Mouse (Mus musculus) hindbrain, embryonic 16.5 days (tissue): ENCODE results near the gene Cox11. TPM values are rescaled to one million over a fixed set of nuclear protein-coding genes. Genes with fewer than 3 reads are reported as not detected.
A peak's percentile ranks its signal among the peaks of the same experiment; 100 is the strongest.

Experiments used
- ATAC-seq: fragments of 200-750 bp; cut with Nextera tagmentation; 2 replicates; pipeline ENCODE4 v1.8.0; 2017; ENCODE audit warnings: moderate TSS enrichment, moderate library complexity
- H3K27ac ChIP-seq: fragments of 300-500 bp; sonication (generic); 2 replicates; pipeline ENCODE4 v1.5.1; 2014; ENCODE audit warnings: low read depth, mild to moderate bottlenecking, control low read depth, low read length, moderate library complexity
- H3K27me3 ChIP-seq: fragments of 300-500 bp; sonication (generic); replicated peaks from 2 replicates; pipeline ENCODE4 v1.6.1; 2014; ENCODE audit warnings: low read length; ENCODE audit not compliant: control insufficient read depth, insufficient read depth
- H3K36me3 ChIP-seq: fragments of 300-500 bp; sonication (generic); 2 replicates; pipeline ENCODE4 v1.6.1; 2014; ENCODE audit warnings: mild to moderate bottlenecking, low read length, moderate library complexity, mixed read lengths; ENCODE audit not compliant: control insufficient read depth, insufficient read depth
- H3K4me1 ChIP-seq: fragments of 300-500 bp; sonication (generic); 2 replicates; pipeline ENCODE4 v1.6.1; 2014; ENCODE audit warnings: low read depth, low read length; ENCODE audit not compliant: control insufficient read depth, insufficient read depth
- H3K4me2 ChIP-seq: fragments of 300-500 bp; sonication (generic); 2 replicates; pipeline ENCODE4 v1.6.1; 2014; ENCODE audit warnings: mild to moderate bottlenecking, low read length, control low read depth, moderate library complexity
- H3K4me3 ChIP-seq: fragments of 300-500 bp; sonication (generic); 2 replicates; pipeline ENCODE4 v1.5.1; 2014; ENCODE audit warnings: mild to moderate bottlenecking, low read length, control low read depth, moderate library complexity
- H3K9ac ChIP-seq: fragments of 300-500 bp; sonication (generic); 2 replicates; pipeline ENCODE4 v1.6.1; 2014; ENCODE audit warnings: low read depth, mild to moderate bottlenecking, control low read depth, low read length, moderate library complexity
- H3K9me3 ChIP-seq: fragments of 300-500 bp; sonication (generic); 2 replicates; pipeline ENCODE4 v1.6.1; 2014; ENCODE audit warnings: mild to moderate bottlenecking, low read length, moderate library complexity; ENCODE audit not compliant: control insufficient read depth
- WGBS: fragments of 180-500 bp; shearing (Covaris S2); extraction: QIAGEN DNeasy Blood & Tissue Kit; methylation state at CpG from one replicate; pipeline ENCODE4 v1.1.7; 2014; 5-methylcytosine and 5-hydroxymethylcytosine counted together
- polyA plus RNA-seq: library from polyadenylated mRNA; unstranded; fragments of >200 nt; fragmentation: Nextera tagmentation; extraction: Ambion mirVana; gene quantifications from 2 replicates; pipeline ENCODE4 v1.2.1, GENCODE M21; 2015

The Cox11 gene
- polyA plus RNA-seq, 1 experiment from 2014 or later, result 38.8 TPM

- H3K4me2 ChIP-seq, result no peak overlapping the region
- no peaks in the 10 kb centered on the region for H3K4me1 ChIP-seq
- H3K36me3 ChIP-seq, result no peaks in the 10 kb centered on the region; the same call in 1 of the 2 replicates
- ATAC-seq, result no peak
- H3K9me3 ChIP-seq, result no peaks in the 10 kb centered on the region
- H3K27me3 ChIP-seq, result no peaks in the 10 kb centered on the region
- no peak overlapping the region for H3K4me3 ChIP-seq
- no peak overlapping the region for H3K9ac ChIP-seq
- WGBS, result 83% methylated on average over 5 of the region's 5 CpGs
- no peak overlapping the region for H3K27ac ChIP-seq
Measured at GRCm38 (mm10) chr11:90675479-90676110, 37.6 kb downstream of the Cox11 start.

- no peak overlapping the region for H3K27ac ChIP-seq
- H3K9ac ChIP-seq, result no peak overlapping the region
- no peaks in the 10 kb centered on the region for H3K4me1 ChIP-seq
- 93% methylated on average over 7 of the region's 7 CpGs for WGBS
- H3K36me3 ChIP-seq, result peaks cover 2% of the 10 kb centered on the region
- no peak overlapping the region for H3K4me2 ChIP-seq
- no peak overlapping the region for H3K4me3 ChIP-seq
- H3K9me3 ChIP-seq, result no peaks in the 10 kb centered on the region
- H3K27me3 ChIP-seq, result no peaks in the 10 kb centered on the region
- no peak for ATAC-seq
Measured at GRCm38 (mm10) chr11:90677027-90677426, 39.1 kb downstream of the Cox11 start.

- 62% methylated on average over 8 of the region's 8 CpGs for WGBS
- Histone ChIP-seq H3K4me1 (no peaks in the 10 kb centered on the region), H3K9ac (no peak overlapping the region), H3K27me3 (no peaks in the 10 kb centered on the region), H3K4me3 (no peak overlapping the region), H3K36me3 (peaks cover 2% of the 10 kb centered on the region), H3K27ac (no peak overlapping the region), H3K4me2 (no peak overlapping the region), H3K9me3 (no peaks in the 10 kb centered on the region)
- ATAC-seq, result no peak
Measured at GRCm38 (mm10) chr11:90677771-90678288, 39.9 kb downstream of the Cox11 start.

- Histone ChIP-seq H3K4me1 (no peaks in the 10 kb centered on the region), H3K9ac (no peak overlapping the region), H3K4me3 (no peak overlapping the region), H3K27me3 (no peaks in the 10 kb centered on the region), H3K27ac (no peak overlapping the region), H3K9me3 (no peaks in the 10 kb centered on the region), H3K4me2 (no peak overlapping the region), H3K36me3 (peaks cover 2% of the 10 kb centered on the region)
- 91% methylated on average over 5 of the region's 5 CpGs for WGBS
- ATAC-seq, result no peak
Measured at GRCm38 (mm10) chr11:90678582-90678981, 40.6 kb downstream of the Cox11 start.

GRCm38 (mm10) chr11:90681171-90681570, 43.2 kb downstream of the Cox11 start:
- Histone ChIP-seq H3K9me3 (no peaks in the 10 kb centered on the region), H3K4me2 (no peak overlapping the region), H3K36me3 (peaks cover 2% of the 10 kb centered on the region), H3K4me1 (no peaks in the 10 kb centered on the region), H3K27me3 (no peaks in the 10 kb centered on the region), H3K4me3 (no peak overlapping the region), H3K9ac (no peak overlapping the region), H3K27ac (no peak overlapping the region)
- ATAC-seq, result no peak

GRCm38 (mm10) chr11:90684765-90685164, 46.8 kb downstream of the Cox11 start:
- Histone ChIP-seq H3K36me3 (peaks cover 2% of the 10 kb centered on the region), H3K9me3 (no peaks in the 10 kb centered on the region), H3K27ac (no peak overlapping the region), H3K4me2 (no peak overlapping the region), H3K4me1 (peaks cover 3% of the 10 kb centered on the region; the same call in 1 of the 2 replicates), H3K4me3 (no peak overlapping the region), H3K27me3 (no peaks in the 10 kb centered on the region), H3K9ac (no peak overlapping the region)
- 73% methylated on average over 6 of the region's 6 CpGs for WGBS
- no peak for ATAC-seq

- H3K9me3 ChIP-seq, result no peaks in the 10 kb centered on the region
- H3K4me2 ChIP-seq, result 0 out of 2 replicates have a peak overlapping the region, but pooled peaks have one; percentile 5
- H3K9ac ChIP-seq, result no peak overlapping the region
- peaks cover 2% of the 10 kb centered on the region; the same call in 1 of the 2 replicates for H3K36me3 ChIP-seq
- H3K27me3 ChIP-seq, result no peaks in the 10 kb centered on the region
- WGBS, result 82% methylated on average over 6 of the region's 6 CpGs
- no peak overlapping the region for H3K4me3 ChIP-seq
- no peak for ATAC-seq
- no peak overlapping the region for H3K27ac ChIP-seq
- peaks cover 3% of the 10 kb centered on the region for H3K4me1 ChIP-seq
Measured at GRCm38 (mm10) chr11:90685196-90685595, 47.2 kb downstream of the Cox11 start.

DNA sequence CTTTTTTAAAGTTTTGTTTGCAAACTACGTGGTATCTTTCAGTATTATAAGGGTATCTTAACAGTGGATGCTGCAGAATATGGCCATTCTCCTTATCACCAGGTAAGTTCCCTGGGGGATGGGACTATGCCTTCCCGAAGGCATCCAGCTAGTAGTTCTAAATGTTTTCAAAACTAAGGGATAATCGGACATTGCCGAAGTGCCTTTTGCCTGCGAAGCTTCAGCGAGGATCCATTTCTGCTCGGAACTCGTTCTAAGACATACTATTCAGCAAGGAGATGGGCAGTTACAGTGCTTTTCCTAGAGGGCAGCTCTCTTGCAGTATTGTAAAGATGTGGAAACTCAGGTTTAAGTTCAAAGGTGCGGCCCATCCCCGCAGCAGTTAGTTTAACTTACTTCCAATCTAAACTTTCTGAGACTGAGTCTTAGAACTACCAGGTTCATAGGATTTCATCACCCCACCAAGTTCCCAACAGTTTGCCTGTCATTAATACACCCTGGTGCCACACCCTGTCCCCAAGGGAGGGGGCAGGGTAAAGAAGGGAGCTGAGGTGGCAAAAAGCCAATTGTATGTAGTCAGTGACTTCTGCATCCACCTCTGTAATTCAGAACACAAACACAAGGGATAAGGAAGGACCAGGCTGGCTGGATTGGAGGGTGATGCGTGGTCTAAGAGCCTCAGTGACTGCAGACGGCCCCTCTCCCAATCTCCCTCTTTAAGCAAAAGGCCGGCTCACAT, 48.5 kb downstream of the Cox11 start:
- Histone ChIP-seq H3K36me3 (no peaks in the 10 kb centered on the region), H3K4me1 (peaks cover 3% of the 10 kb centered on the region), H3K27me3 (no peaks in the 10 kb centered on the region), H3K4me2 (peak overlapping the region; percentile 62), H3K9ac (peak overlapping the region; percentile 58), H3K4me3 (peak overlapping the region; percentile 58), H3K27ac (no peak overlapping the region), H3K9me3 (no peaks in the 10 kb centered on the region)
- 72% methylated on average over 13 of the region's 13 CpGs for WGBS
- no peak for ATAC-seq

DNA sequence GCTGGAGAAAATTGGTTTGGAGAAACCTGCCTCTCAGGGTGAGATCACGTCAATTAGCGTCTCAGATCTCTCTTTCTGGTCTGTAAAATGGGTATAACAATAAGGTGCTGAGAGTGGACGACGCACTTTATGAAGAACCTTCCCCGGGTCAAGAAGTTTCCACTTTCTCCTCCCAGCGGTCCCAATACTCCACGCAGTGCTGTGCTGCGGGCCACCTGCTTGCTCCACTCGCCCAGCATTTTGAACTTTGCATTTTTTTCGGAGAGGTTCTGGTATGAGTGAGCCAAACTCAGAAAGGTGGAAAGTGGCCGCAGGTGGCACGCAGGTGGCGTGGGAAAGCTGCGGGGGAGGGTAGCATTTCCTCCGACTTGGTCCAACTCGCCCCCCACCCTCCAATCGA, 49.1 kb downstream of the Cox11 start:
- Histone ChIP-seq H3K36me3 (no peaks in the 10 kb centered on the region), H3K9me3 (no peaks in the 10 kb centered on the region), H3K9ac (peak overlapping the region; percentile 58), H3K4me2 (peak overlapping the region; percentile 62), H3K4me1 (peaks cover 3% of the 10 kb centered on the region), H3K4me3 (peak overlapping the region; percentile 58), H3K27me3 (no peaks in the 10 kb centered on the region), H3K27ac (no peak overlapping the region)
- no peak; the same call in 1 of the 2 replicates for ATAC-seq
- WGBS, result under 1% methylated on average over 17 of the region's 17 CpGs
